Mouse (Mus musculus) cerebellum, adult 2 months (tissue): ENCODE data around the gene Col1a1.

ENCODE experiments used
- CTCF ChIP-seq: fragments of 200-500 bp; IDR thresholded peaks from 2 replicates; pipeline ENCODE4 v1.5.1; 2011; ENCODE audit warnings: low read depth, mild to moderate bottlenecking, control low read depth, low read length, moderate library complexity, borderline replicate concordance; ENCODE audit not compliant: insufficient read depth
- POLR2A ChIP-seq: fragments of 200-500 bp; IDR thresholded peaks from 2 replicates; pipeline ENCODE4 v1.6.1; 2011; ENCODE audit warnings: low read length, control low read depth, borderline replicate concordance; ENCODE audit not compliant: insufficient read depth

DNA sequence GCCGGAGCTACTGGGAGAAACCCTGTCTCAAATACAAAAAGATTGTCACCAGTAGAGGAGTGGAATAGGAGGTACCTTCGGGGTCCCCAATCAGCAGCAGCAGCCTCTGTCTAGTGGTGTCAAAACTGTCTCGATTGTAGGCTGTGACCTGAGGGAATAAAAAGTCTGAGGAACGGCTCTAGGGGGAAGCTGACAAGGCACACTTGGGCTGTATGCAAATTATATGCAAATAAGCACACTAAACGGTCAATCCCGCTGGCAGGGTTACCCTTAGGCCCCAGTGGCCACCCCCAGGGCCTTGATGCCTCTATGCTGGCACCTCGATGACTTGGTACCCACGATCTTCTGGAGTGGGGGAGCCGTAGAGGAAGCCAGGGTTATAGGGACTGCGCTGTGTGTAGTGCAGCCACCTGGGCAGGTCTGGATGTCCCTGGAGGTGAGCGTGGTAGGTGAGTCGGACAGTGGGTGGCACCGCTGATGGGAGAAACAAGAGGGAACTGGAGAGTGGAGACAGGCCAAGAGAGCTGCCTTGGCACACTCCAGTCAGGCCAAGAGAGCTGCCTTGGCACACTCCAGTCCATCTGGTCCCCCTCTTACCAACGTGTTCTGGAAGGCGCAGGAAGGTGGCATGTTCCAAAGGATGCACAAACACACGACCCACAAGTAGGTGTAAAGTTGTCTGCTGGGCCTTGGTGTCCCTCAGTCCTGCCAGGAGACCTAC, 36.0 kb downstream of the Col1a1 start:
- TF ChIP-seq CTCF (no peak), POLR2A (no peak)
